Mouse (Mus musculus): ENCODE measurements at regions not wholly inside any gene's neighbourhood (a gene's known extent, or its start where the extent isn't known, plus 50 kb on each side); places are given as distances from the start of the nearest gene placed in this dataset.

DNA sequence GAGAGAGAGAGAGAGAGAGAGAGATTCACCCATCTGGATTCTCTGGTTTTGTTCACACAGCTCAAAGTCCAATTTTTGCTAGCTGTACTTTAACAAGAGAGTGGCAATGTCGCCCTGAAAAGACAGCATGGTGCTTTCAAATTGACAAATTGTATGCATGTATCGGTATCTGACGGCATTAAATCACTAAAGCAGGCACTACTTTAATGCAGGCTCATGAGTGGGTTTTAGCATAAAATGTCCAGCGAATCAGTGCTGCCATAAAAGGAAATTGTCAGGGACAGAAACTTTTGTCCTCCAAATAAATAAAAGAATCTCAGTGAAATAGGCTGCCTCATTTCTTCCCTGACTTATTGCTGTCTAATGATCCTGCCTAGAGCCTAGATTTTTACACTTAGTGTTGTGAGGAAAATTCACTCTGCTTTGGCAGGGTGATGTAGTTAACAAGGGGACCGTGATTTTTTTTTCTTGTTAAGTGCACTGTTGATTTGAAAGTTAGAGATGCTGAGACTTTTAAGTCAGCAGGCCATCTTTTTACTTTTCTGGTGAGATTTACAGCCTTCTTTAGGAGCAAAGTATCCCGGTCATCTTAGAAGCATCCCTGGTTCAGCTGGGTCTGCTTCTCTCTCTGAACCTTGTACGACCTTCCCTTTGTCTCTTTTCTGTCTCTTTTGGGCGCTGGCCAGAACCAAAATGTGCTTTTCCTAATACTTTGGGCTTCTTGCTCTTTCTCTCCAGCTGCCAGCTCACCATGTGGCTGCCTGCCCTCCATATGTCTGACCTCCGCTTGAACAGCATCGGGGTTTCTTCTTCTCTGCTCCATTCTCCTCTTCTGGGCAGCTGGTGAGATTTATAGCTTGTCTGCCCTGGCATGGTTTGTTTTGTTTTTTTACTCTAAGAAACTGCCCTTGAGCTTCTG lies 212.5 kb downstream of the Gxylt1 start:
- TF ChIP-seq TCF12 (IDR thresholded peaks at IDR 0.05; ENCODE audit: low read depth, low read length) (no peak), CHD2 (IDR thresholded peaks at IDR 0.05; ENCODE audit: low read length) (no peak), GATA1 (IDR thresholded peaks at IDR 0.05; ENCODE audit: low read depth, low read length) (no peak)
